Mouse (Mus musculus) thymus, postnatal 36 days (tissue): Measurements from ENCODE around the gene Ints3.

Experiments used
- DNase-seq, 2 experiments: peaks; one replicate each; pipeline ENCODE4 v3.0.0; 2022; ENCODE audit warnings: mixed read lengths in 2 of 2

Ints3 gene

DNA sequence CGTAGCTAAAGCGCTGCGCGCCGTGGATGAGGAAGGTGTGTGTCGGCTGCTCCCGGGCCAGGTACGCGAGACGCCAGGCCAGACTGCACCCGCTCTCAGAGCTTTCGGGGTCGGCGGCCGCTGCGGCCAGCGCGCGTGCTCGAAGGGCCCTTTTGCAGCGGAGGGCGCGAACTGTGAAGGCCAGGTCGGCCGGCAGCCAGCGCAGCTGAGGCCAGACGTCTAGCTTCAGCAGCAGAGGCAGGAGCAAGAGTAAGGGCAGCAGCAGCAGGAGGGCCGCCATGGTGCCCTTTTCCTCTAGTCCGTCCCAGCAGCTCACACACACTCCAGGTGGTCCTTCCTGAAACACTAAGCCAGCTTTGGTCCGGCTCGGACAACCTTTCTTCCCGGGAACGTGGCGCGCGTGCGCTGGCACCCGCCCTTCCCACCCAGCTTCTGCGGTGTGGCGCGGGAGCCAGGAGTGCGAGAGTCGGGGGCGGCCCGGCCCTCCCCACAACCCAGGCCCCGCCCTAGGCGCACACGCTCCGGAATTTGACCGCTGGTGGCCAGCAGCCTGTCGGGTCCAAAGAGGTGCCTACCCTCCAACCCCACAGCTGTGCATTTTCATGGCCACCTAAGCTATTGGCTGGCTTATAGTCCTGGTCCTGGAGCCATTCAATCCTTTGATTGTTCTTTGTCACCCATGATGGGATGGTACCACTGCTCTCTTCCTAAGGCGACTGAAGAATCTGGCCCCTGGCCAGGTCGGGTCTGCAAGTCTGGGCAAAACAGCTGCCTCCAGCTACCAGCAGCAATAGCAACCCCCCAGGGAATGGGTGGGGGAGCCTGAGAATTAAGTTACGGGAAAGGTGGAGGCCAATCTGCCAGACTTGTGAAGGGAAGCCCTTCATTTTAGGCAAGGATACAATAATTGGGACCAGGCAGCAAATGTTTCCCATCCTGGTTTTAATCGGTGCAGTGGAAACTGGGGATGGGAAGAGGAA lies 43.6 kb downstream of the Ints3 start, which contains the start of gene Slc27a3:
Gene Slc27a3, minus strand, starts transcription at position 428 of the 980 bp plus-strand sequence.
- DNase-seq = no peak

DNA sequence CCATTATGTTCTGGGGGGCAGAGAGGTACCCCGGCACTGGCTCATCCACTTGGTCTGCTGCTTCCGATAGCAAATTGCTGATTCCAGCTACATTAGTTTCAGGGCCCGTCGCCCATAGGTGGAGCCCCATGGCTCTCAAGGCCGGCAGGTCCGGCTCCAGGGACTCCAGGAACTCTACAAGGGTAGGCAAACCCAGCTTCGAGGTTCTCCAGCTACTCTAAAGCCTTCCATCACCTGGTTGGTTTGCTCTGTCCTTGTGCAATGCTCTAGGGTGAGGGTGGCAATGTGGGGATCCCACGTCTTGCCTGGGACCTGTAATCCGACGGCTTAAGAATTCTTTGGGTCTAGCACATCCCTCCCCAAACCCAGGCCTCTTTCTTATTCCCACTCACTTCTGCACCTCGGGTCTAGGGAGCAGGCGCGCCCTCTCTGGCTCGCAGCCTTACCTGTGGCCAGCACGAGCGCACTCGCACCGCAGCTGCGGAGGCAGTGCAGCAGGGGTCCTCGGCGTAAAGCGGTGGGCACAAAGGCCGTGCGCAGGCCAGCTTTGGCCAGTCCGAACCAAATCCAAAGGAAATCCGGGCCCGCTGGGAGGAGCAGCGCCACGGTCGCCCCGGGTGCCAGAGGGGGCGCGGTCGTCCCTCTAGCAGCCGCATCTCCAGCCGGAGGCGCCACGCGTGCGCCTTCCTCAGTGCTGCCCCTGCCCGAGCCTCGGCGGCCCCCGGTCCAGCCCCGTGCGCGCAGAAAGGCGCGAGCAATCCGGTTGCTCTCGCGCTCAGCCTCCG lies 44.5 kb downstream of the Ints3 start:
- no peak for DNase-seq

- DNase-seq = no peak
Observed at GRCm38 (mm10) chr3:90388192-90388591, 45.2 kb downstream of the Ints3 start.

DNA sequence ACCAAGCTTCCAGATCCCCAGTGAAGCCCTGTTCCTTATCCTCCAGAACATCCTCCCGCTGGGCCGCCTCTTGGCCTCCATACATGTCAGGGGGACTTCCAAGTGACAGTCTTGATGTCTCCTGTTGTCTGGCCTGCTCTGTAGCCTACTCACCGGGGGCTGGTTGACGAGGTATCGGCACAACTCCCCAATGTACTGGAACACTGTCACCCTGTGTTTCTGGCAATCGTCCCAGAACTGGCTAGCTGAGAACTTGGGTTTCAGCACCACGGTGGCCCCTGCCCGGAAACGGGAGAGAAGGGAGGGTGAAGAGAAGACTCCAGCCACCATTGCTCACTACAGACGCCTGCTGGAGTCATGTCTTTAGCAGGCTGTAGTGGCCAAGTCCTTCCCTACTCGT lies 45.9 kb downstream of the Ints3 start:
- no peak for DNase-seq

DNA sequence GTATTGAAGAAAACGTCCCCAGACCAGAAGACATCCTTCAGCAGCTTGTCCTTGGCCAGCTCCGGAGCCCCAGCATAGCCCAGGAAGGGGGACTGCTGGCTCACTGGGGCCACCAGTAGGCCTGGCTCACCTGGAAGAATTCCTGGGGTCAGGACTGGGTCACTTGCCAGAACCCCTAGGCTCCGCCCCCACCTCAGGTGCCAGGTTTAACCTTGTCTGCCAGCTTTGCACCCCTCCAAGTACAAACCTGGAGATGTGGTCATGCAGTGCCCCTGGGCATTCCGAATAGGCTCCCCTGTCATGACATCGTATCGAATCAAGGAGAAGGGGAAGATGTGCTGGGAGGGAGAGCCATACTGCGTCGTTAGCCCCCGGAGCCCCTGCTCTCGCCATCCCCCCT lies 46.6 kb downstream of the Ints3 start:
- no peak for DNase-seq

DNA sequence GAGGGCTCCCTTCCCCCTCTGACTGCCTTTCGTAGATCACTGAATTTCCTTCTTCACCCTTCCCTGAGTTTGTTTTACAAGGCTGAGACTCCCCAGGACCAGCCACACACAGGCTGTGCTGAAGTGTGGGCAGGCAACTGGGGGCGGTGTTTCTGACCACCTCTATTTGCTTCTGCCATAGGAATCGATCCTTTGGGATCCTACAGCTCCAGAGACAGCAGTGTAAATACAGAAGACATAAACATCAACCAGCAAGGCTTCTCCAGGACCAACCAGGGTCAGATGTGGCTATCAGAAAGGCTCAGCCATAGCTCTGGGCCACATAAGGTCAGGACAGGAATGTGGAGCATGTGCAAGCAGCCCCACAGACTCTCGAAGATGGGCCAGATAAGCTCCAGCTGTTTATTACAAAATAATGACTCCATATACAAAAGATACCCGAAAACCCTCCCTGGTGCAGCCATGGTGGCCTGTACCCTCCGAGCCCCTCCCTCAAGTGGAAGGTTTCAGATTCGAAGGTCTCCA lies 48.5 kb downstream of the Ints3 start:
- no peak for DNase-seq

- DNase-seq = no peak
Observed at GRCm38 (mm10) chr3:90383690-90384089, 49.7 kb downstream of the Ints3 start.

DNA sequence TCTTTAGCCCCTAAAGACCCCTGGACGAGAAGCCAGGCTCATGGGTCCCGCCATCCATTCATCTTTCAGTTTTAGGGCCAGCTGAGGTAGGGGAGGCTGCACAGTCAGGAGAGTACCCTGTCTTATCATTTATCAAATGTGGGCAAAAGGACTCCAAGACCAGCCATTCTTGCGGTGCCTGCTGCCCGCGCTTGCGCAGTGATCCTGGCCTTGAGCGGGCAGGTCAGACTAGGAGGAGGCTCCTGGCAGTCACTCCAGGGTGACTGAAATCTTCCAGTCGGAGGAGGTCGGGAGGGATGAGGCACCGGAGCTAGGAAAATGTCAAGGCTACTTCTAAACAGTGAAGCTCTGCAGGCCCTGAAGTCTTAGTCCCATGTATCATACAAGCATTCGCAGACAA lies 51.7 kb downstream of the Ints3 start:
- no peak for DNase-seq

DNA sequence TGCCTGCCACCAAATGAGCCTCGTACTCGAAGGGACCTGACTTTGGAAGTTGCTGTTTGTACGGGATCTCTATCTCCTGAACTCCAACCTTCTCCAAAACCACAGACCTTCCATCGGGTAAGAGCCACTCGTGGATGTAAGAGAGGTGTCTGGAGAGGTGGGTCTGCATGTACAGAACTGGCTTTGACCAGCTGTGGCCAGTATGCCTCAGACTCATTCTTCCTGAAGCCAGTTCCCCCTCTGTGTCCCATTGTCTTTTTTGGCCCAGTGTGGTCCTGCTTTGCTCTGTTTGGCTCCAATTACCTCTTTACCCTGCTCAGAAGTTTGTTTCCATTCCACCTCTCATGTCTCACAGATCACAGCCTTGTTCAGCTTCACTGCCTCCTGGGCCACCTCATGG lies 54.9 kb downstream of the Ints3 start:
- no peak for DNase-seq

GRCm38 (mm10) chr3:90376247-90376585 lies 57.2 kb downstream of the Ints3 start:
- no peak for DNase-seq

DNA sequence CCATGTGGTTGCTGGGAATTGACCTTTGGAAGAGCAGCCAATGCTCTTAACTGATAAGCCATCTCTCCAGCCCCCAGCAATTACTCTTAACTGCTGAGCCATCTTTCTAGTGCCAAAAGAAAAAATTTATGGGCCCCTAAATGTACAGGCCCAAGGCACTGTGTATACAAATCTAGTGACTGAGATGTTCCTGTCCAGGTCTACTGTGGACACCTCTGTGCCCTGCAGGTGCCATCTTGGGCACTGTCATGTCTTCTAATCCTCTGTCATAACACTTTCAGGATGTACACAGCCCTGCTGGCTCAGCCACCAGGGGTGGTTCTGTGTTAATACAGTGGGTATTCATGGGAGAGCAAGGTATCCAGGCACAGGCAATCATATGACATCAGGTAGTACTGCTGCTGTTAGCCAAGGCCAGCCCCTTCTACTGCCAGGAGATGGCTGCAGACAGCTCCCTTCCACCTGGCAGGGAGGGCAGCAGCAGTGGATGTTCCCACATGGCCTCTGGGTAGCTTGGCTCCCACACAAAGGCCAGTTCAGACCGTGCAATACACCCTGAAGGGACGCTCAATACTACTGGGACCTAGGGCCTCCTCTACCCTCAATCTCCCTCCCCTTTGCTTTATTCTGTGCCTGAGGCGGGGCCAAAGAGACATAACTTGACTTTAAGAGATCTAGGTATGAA lies 57.7 kb downstream of the Ints3 start:
- DNase-seq = no peak

GRCm38 (mm10) chr3:90374368-90374767 lies 59.1 kb downstream of the Ints3 start:
- DNase-seq = no peak

GRCm38 (mm10) chr3:90373432-90374028 lies 59.9 kb downstream of the Ints3 start:
- DNase-seq = peak; percentile 52 to 67

- DNase-seq = no peak
Observed at GRCm38 (mm10) chr3:90372817-90373216, 60.6 kb downstream of the Ints3 start.

GRCm38 (mm10) chr3:90371857-90372256 lies 61.6 kb downstream of the Ints3 start:
- DNase-seq = no peak

- DNase-seq = no peak
Observed at GRCm38 (mm10) chr3:90369041-90369440, 64.4 kb downstream of the Ints3 start.

- no peak for DNase-seq
Observed at GRCm38 (mm10) chr3:90367001-90367632, 66.3 kb downstream of the Ints3 start.

DNA sequence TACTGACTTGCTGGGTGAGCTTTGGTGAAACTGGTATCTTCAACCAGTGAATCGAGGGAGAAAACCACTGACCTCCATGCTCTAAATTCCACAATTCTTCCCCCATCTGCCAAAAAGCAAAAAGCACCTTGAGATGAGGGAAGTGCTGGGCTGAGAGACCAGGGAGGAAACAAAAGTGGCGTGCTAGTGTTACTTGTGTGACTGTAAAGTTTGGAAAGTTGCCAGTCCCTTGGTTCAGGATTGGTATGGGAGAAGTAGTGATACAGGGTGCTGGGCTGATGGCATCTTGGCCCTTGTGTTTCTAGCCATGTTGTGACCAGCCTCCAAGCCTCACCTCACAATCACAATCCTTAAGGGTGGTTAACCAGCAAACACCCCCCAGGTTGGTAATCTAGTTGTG lies 71.1 kb downstream of the Ints3 start:
- no peak for DNase-seq

- DNase-seq = no peak
Observed at GRCm38 (mm10) chr3:90361476-90361875, 71.9 kb downstream of the Ints3 start.

DNA sequence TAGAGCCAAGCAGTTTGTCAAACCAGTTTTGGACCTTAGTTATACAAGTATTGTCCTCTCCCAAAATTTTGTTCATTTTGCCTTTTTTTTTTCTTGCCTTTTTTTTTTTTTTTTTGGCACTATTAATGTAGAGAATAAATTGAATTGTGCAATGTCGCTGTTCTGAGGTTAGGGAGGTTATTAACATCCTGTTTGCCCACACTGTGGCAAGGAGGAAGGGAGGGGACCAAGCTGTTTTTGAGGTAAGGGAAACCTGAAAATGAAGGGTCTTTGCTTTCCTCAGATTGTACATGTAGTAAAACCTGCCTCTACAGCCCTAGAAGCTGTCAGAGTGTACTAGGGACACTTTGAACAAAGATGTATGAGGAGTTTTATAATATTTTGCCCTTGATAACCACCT lies 74.2 kb downstream of the Ints3 start:
- DNase-seq = no peak

DNA sequence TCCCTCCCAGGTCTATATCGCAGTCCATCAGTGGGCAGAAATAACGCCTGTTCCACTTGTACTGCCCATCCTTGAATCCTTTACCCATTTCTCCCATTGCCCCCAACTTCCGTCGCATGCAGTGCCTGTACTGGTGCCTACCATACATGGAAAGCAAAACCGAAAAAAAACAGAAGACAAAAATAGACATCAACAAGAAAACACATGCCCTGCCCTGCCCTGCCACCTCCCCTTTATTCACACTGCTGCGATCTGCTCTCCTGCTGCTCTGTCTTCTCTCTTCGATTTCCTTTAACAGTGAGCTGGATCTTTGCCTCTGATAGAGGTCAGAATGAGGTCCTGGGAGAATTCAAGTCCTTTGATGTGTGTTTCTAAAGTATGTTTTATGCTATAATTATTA lies 75.5 kb downstream of the Ints3 start:
- no peak for DNase-seq

DNA sequence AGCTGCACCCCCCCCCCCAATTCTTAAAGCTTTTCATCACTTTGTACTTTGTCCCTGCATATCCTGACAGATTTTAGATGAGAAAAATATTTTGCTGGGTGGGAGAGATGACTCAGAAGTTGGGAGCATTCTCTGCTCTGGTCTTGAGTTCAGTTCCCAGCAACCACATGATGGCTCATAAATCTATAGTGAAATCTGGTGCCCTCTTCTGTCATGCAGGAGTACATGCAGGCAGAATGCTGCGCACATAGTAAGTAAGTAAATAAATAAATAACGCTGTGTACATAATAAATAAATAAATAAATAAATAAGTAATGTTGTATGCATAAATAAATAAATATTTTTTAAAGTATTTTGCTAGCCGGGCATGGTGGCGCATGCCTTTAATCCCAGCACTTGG lies 85.6 kb downstream of the Ints3 start:
- no peak for DNase-seq
